Mouse (Mus musculus) brain, adult 2 months (tissue): ENCODE measurements around the gene Ikzf1.

ENCODE experiments used
- DNase-seq: peaks from one replicate; pipeline ENCODE4 v3.0.0; 2011; ENCODE audit warnings: low read depth, low spot score

The Ikzf1 gene

DNA sequence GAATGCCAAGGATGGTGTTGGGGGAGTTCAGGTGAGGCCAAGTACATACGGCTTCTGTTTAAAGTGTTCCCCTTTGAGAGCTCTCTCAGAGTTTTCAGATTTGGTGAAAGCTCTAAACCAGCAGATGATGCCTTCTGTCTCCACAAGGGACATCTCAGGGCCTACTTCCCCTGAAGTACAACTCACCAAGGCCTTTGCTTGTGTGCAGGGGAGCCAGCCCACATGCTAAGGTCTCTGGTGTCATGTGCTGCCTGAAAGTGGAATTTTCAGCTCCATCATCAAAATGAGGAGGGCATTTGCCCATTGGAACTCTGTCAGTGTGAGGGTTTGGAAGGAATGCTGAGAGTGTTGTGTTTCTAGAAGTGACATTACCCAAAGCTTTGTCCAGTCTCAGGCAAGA is 80.6 kb downstream of the Ikzf1 start:
- no peak for DNase-seq

DNA sequence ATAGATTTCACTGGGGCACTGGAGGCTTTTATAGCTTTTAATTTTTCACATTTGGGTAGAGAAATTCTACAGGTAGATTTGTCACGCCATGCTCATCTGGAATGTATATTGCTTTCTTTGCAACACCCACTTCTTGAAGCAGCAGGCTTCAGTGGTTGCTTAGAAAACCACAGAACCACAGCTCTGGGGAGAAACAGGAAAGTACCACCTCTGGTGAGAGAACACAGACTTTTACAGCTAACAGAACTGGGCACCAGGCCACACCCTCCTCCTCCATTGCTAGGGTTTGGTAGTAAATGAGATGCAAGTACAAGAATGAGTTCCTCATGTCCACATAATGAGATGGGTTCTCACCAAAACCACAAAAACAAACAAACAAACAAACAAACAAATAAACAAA is 81.3 kb downstream of the Ikzf1 start:
- peak; percentile 14 for DNase-seq

DNA sequence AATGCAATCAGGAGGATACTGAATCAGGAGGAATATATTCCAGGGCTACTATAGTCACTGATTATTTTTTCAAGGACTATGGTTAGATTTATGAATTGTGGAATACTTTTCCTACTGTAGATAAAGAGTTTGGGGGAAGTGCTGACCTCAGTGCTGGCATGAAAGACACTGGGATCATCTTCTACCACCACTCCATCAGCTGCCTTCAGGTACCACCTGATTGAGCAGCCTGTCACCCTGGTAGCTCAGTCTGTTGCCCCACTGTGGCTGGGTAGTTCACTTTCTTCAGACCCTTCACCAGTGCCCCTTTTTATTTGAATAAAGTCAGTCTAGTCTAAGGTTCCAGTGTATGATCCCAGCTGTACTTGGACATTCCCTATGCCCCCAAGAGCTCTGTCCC is 81.9 kb downstream of the Ikzf1 start:
- no peak for DNase-seq

DNA sequence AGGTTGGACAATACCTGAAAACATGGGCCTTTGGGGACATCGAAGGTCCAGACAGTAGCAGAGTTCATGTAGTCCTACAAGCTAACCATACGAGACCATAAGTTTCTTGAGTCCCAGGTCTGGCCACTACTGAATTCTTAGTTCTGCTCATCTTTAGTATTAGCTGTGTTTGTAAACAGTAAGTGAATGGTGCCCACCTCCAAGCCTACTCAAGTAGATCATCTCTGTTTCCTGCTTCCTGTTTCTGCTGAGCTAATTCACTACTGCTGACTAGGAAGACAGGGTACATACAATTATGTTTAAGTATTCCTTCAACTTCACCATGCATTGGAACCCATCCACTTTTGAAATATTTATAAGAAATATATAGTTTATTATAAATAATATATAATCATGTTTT is 83.3 kb downstream of the Ikzf1 start:
- DNase-seq, result no peak

DNA sequence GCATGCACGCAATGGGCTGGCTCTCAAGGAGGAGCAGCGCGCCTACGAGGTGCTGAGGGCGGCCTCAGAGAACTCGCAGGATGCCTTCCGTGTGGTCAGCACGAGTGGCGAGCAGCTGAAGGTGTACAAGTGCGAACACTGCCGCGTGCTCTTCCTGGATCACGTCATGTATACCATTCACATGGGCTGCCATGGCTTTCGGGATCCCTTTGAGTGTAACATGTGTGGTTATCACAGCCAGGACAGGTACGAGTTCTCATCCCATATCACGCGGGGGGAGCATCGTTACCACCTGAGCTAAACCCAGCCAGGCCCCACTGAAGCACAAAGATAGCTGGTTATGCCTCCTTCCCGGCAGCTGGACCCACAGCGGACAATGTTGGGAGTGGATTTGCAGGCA is 84.5 kb downstream of the Ikzf1 start:
- no peak for DNase-seq

DNA sequence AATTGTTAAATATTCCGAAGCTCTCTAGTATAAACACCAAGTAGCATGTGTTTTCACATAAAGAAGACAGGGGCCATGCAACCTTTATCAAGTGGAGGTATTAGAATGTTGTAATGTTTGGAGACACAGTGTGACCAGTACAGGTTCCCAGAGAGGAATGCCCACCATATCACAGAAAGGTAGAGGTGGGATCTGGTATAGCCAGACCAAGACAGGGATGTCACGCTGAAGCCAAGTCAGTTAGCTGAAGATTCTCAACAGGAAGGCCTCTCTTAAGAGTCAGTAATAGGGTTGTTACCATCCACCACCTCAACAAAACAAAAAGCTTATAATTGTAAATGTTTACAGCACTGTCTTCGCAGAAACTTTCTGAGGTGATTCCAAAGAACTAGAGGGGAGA is 85.9 kb downstream of the Ikzf1 start:
- no peak for DNase-seq

DNA sequence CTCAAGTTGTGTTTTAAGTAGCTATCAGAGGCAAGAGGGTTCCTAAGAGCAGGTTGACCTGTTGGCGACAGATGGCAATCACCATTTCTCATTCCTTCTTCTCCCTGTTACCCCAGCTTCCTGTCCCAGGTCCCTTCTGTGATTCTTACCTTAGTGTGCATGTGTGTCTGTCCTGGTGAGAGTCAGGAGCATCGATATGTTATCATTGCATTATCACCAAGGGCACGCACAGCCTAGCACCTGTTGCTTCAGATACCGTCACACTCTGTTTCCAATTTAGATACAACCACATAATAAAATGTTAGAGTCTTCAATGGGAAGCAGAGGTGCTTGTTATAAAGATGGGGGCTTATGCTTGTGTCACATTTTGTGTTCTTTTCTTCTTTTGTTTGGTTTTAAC is 87.4 kb downstream of the Ikzf1 start:
- DNase-seq, result no peak

DNA sequence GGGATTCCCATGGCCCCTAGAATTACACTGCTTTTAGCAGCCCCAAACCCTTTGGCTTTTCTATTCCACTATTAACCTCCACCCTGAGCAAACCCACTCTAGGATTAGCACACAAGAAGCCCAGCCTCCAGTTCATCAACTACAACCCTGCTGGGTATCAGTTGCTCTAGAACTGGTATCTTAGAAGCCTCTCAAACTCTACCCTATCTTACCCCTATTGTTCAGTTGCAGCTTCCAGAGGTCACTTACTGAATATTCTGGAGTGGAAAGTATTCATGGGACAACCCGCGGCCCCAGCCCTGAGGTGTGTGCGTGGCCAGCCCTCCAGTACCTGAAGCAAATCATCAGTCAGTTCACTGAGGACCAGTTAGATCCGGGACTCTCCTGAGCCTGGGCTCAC is 89.6 kb downstream of the Ikzf1 start:
- DNase-seq, result no peak

DNA sequence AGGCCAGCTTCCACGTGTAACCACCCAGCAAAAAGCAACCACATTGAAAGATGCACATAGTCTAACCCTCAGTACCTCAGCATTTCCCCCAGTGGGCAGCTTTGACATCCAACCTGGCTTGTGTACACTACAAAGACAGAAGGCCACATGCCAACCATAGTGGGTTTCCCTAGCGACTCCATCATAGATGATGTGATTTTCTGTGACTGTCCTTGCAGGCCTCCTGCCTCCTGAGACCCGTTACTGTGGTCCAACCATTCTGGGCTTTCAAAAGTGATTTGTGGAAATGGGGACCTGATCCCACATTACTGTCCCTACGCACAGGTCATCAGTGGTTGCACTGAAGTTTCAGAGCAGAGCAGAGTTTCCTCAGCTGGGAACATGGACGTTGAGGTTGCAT is 90.1 kb downstream of the Ikzf1 start:
- no peak for DNase-seq

DNA sequence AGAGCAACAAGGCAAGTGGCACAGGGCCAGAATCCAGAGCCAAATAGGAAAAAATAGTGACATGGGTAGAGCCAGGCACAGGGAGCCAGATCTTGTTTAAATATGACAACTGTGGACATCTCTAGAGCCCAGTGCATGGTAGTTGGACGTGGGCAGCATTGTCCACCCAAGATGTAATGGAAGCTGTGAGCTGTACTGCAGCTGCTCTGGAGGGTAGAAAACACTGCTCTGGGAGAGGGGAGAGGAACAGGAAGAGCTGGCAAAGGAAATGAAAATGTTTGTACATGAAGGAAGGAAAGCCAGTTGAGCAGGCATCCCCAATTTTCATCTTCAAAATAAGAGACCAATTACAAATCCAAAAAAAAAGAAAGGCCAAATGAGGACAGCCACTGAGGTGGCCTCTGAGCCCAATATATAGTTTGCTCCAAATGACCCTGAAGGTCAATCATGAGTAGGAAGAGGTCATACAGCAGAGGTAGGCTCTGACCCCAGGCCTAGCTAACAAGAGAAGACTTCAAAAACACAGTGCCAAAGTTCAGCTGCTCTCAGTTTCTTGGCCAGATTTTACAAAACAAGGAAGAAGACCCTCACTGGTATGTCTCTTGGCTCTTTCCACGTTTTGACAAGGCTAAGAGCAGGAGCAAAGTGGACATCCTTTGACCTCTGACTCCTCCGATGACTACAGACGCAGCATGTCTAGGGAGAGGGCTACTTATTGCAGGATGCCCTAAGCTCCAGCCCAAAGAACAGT is 91.4 kb downstream of the Ikzf1 start:
- no peak for DNase-seq

DNA sequence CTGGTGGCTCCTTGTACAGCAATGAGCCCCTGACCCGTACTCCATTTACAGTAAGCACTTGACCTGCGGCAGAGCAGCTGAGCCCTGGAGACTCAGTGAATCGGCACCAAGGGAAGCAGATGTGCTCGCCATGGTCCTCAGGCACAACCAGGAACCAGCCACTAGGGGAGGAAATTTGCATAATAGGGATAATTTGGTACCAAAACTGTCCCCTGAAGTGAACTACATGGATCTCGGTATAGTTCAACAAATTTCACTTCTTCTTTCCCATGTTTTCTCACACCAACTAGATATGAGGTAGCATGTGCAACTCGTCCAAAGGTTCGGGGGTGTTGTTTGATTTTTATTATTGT is 92.0 kb downstream of the Ikzf1 start:
- no peak for DNase-seq

DNA sequence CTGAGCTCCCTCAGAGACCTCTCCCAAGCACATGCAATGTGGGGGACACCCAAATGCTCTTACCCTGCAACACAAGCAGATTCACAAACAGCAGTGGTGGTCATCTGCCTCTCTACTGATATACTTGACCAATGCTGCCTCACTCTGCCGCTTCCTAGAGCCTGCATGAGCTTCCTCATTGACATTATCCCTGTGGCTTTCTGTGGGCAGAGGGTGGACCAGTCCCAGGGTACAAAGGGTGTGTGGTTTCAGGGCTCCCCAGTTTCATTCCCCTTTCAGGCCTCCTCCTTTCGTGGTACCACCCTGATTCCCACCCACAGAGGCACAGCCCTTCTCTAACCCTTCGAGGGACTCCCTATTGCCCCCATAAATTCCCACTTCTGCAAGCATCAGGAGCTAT is 92.4 kb downstream of the Ikzf1 start:
- DNase-seq, result no peak

DNA sequence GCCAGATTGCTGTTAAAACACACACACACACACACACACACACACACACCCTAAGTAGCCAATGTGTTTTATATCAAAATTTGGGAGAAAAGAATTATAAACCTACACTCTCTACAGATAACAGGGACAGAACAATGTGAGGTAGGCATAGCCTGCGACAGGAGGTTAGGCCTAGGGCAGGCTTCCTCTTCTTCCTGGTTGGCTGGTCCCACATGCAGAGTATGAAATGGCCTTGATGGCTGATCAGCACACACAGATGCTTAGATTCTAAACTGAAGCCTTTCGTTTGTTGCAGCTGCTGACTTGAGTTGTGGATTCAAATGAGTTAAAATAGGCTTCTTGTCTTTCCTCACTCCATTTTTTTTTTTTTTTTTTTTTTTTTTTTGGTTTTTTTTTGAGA is 93.0 kb downstream of the Ikzf1 start:
- DNase-seq, result no peak

DNA sequence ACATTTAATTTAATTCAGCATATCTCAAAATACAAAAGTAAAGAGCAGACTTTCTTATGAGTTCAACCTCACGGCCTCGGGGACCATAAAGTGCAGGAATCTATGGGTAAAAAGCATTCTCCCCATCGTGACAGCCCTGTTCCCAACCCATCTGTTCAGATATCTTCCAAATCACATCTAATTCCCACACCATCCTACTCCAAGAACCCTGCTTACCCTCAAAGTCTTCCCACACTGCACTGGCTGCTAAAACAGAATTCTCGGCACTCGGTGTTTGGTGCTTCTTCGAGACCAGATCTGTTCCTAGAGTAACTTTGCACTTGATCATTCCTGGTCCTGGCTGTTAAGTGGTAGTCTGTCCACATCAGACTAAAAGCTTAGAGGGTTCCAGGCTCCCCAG is 93.5 kb downstream of the Ikzf1 start:
- peak; percentile 28 for DNase-seq

DNA sequence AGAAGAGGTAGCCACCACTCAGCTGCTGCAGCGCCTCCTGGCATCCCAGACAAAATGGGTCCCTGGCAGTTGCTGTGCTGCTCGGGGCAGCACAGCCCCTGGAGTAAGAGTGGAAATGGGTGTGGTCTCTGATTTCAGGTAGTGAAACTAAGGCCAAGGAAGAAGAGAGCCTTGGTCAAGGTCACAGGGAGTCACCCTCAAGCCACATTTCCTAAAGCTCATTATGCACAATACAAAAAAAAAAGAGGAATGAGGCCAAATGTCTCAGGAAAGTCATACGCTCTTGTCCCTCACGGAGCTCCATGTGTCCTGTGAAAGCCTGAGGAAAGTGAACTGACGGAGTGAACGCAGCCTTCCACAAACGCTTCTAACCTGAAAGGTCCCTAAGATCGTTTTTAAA is 96.9 kb downstream of the Ikzf1 start:
- DNase-seq, result no peak

DNA sequence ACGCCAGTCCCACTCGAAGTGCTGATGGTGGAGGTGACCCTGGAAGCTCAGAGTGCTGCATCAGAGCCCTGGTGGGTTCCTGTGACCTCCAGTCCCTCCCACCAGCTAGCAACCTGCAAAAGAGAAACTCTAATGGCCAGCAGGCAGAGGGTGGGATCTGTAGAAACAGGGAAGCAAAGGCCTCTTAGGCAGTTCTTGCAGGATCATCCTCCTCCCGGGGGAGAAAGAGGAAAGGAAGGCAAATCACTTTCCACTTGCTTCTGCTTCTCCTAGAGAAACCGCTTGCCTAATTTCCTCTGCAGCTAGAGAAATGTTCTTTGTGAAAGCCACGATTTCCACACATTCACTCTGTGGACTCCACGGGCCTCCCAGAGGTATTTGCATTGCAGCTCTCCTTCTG is 100.7 kb downstream of the Ikzf1 start:
- DNase-seq, result no peak

DNA sequence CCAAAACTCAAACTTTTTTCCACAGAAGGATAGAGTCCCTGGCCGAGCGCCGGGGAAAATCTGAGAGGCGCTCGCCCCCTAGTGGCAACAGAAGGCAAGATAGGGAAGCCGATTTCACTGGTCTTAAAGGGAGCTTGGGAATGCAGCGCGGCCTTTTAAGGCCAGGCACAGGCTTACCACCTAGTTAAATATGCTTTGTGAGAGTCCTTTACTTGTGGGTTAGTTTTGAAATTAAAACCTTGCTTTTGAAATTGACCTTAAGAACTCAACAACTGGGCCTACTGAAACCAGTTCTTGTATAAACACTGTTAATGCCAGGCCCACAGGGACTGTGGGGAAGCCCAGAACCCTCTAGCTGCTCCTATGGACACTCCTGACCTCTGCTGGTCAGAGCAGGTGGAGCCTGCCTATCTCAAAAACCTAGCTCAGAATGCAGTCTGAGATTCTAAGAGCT is 103.7 kb downstream of the Ikzf1 start:
- DNase-seq, result peak; percentile 78

DNA sequence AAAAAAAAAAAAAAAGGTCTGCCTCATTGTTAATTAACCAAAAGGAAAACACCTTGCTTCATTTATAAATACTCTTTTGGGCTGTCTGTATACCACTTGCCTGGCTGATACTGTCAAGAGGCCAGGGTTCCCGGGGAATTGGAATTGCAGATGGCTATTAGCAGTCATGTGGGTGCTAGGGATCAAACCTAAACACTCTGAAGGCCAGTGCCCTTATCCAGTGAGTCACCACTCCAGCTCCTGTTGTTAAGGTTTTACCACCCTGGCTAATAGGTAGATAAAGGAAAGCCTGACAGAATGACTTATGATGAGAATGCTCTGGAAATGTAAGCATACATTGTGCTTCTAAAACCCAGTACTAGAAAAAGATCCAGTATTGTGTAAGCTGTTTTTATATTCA is 109.8 kb downstream of the Ikzf1 start:
- no peak for DNase-seq

DNA sequence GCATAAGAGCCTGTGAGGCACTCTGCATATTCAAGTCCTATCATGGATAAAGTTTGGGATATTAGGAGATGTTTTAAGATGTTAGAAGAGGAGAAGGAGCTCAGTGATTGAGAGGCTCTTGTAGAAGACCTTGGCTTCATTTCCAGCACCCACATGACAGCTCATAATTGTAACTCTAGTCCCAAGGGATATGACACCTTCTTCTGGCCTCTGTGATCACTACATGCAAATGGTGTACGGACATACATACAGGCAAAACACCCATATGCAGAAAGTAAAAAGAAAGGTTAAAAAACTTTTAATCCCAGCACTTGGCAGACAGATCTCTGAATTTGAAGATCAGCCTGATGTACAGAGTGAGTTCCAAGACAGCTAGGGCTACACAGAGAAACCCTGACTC is 113.9 kb downstream of the Ikzf1 start:
- no peak for DNase-seq

DNA sequence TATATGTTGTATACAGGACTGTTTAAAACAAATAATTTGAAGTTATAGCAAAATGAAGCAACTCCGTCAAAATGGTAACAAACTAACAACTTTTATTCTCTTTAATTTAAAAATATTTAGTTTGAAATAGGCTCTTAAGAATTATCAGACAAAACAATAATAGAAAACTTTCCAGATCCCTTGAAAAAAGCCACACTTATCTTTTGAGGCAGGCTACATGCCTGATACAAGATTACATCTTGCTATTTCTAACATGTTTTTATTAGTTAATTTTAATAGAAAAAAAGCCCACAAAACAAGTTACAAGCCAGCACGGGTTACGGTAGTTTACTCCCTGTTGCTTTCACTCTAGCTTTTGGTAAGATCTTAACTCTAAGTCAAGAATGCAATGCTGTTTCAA is 115.5 kb downstream of the Ikzf1 start:
- DNase-seq, result no peak

DNA sequence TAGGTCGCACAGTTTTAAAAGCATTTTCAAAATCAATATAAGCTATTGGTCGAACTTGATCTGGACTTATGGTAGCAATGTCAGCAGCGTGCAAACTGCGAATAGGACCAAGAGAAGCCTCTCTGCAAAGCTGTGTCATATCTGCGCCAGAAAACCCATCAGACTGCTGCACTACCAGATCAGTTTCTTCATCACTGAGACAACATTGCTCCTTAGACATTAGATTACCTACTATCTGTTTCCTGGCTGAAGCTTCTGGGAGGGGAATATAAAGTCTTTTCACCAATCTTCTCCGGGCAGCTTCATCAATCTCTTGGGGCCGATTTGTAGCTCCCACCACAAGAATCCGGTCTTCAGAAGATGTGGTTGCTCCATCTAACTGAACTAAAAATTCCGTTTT is 116.3 kb downstream of the Ikzf1 start:
- DNase-seq, result no peak

DNA sequence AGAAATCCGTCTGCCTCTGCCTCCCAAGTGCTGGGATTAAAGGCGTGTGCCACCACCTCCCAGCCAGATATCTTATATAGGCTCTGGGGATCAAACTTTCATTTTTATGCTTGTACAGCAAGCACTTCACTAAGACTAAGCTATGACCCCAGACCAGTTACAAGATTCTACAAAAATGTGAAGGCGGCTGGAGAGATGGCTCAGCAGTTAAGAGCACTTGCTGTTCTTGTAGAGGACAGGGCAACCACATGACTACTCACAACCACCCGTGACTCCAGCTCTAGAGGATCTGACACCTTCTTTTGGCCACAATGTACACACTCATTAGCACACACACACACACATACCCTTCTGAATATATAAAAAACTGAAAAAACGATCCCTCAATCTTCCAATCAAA is 119.6 kb downstream of the Ikzf1 start:
- DNase-seq, result no peak

DNA sequence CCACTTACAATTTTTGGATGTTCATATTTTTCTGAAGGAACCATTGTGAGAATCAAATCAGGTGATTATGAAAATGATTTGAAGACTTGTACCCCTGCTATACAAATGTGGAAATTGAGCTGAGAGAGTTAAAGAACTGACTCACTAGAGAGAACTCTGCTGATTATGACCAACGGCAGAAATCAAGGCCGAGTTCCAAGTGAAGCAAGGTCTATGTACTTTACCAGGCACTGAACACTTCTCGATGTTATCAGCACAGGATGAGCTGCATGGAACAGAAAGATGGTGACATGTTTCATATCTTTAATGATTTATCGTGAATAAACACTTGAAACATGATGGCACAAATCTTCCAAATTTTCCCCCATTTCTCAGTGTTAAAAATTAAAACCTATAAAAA is 121.1 kb downstream of the Ikzf1 start:
- DNase-seq, result no peak
